Mouse (Mus musculus): ENCODE results near the gene Nadsyn1. TPM values are rescaled to one million over a fixed set of nuclear protein-coding genes. Genes with fewer than 3 reads are reported as not detected.

The Nadsyn1 gene
- 1 to 10 TPM; 6.2 to 7.3 TPM for total RNA-seq (2021)

DNA sequence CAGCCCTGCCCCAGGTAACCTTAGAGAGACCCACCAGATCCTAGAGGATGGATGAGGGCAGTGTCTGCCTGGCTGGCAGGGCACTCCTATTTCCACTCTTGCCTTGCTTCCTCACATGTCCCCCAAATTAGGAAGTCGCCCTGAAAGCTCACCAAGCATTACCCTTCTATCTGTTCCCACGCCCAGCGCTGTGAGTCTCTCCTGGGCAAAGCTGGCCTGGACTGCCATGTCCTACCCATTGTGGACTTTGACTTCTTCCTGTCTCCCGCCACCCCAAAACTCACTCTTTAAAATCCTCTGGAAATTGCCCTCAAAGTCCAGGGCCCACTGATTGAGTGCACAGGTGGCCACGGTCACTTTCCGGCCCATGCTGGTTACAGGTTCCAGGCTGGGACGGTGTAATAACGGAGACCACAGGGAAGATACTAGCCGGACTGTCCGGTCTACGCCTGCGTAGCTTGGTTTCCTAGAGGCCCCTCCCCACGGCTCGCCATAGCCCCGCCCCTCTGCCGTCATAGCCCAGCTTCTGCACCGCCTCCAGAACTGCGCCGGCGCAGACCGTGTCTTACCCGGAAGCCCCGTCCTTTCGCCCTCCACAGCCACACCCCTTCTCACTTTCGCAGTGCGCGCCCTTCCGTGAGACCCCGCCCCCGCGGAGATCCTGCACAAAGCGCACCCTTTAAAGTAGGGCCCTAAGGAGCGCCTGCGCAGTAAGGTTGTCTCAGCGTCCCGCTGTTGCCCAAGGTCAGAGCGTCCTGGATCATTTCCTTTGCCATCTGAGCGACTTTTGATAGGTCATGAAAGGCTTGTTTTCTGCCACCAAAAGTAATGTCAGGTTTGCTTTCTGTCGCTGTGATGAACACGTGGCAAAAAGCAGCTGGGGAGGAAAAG, at the start of gene Nadsyn1, which contains the start of gene Dhcr7:
Gene Nadsyn1, minus strand, starts transcription at position 475 of the 891 bp plus-strand sequence.
Gene Dhcr7, plus strand, starts transcription at position 771 of the 891 bp plus-strand sequence.
- DNase-seq (ENCODE audit: extremely low spot score in 1 of 2, low spot score in 1 of 2) = peak; percentile 96

GRCm38 (mm10) chr7:143868874-143869273, 46.2 kb upstream of the Nadsyn1 start:
- DNase-seq (ENCODE audit: extremely low spot score in 1 of 2, low spot score in 1 of 2) = no peak

DNA sequence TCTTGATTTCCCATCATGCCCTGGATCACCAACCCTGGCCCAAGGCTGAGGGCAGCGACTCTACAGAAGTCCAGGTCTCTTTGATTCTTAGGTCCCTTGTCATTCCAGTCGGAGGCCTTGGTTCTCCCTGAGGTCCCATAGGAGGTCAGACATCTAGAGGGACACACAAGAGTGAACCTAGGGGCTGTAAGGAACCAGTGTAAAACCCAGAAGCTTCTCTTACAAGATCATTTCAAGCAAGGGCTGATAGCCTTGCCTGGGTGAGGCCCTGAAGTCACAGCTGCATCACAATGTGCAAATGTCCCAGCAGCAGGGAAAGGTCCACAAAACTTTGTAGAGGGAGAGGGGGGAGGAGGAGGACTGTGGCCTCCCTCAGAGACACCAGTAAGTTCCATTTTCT, 43.9 kb upstream of the Nadsyn1 start, which contains the start of gene Gm498:
Gene Gm498, plus strand, starts transcription at position 301 of the 400 bp plus-strand sequence.
- DNase-seq (ENCODE audit: extremely low spot score in 1 of 2, low spot score in 1 of 2) = no peak

- no peak for DNase-seq (ENCODE audit: extremely low spot score in 1 of 2, low spot score in 1 of 2)
Observed at GRCm38 (mm10) chr7:143848768-143849482, 26.3 kb upstream of the Nadsyn1 start.

- DNase-seq (ENCODE audit: extremely low spot score in 1 of 2, low spot score in 1 of 2) = no peak
Observed at GRCm38 (mm10) chr7:143848127-143848767, 25.6 kb upstream of the Nadsyn1 start.

- no peak for DNase-seq (ENCODE audit: extremely low spot score in 1 of 2, low spot score in 1 of 2)
Observed at GRCm38 (mm10) chr7:143841301-143841700, 18.7 kb upstream of the Nadsyn1 start.

GRCm38 (mm10) chr7:143840121-143840520, 17.5 kb upstream of the Nadsyn1 start:
- no peak for DNase-seq (ENCODE audit: extremely low spot score in 1 of 2, low spot score in 1 of 2)

- no peak for DNase-seq (ENCODE audit: extremely low spot score in 1 of 2, low spot score in 1 of 2)
Observed at GRCm38 (mm10) chr7:143837705-143838358, 15.2 kb upstream of the Nadsyn1 start.

DNA sequence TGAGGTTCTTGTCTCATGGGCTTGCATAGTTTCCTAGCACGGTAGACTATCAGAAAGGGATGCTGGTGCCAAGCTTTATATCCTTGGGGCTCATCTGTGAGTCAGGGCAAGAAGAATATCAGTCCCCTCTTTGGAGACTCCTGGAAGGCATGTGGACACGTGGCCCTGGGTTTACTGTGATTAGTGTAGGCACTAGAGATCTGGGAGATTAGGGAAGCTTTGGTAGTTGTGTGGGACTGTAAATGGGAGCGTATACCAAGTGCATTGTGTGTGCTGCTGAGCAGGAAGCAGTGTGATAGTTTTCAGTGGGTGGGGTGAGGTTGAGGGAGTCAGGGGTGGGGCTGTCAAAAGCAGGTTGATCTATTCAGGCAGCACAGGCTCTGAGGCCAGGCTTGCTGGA, 12.3 kb upstream of the Nadsyn1 start:
- DNase-seq (ENCODE audit: extremely low spot score in 1 of 2, low spot score in 1 of 2) = no peak

GRCm38 (mm10) chr7:143834316-143834715, 11.7 kb upstream of the Nadsyn1 start:
- DNase-seq (ENCODE audit: extremely low spot score in 1 of 2, low spot score in 1 of 2) = no peak

DNA sequence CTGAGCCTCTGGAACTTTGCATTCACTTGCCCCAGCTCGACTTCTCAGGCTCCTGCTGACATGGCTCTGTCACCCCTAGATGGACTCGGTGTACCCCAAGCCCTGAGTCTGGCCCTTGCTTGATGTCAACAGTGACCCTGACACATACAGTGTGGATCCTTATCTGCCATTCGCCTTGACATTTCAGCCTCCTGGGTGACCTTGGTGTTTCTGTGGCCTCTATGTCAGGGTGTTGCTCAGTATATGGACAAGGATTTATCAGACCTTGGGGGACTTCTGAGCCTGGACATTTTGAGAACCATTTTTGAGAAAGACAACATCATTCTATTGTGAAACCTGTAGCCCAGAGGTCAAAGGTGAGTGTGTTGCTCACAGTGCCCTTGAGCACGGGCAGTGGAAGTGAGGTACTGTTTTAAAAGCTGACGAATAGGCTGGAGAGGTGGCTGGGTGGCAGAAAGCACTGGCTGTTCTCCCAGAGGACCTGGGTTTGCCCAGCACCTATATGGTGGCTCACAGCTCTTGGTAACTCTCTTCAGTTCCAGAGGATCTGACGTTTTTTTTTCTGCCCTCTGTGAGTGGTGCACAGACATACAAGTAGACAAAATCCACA, 11.0 kb upstream of the Nadsyn1 start:
- DNase-seq (ENCODE audit: extremely low spot score in 1 of 2, low spot score in 1 of 2) = no peak

DNA sequence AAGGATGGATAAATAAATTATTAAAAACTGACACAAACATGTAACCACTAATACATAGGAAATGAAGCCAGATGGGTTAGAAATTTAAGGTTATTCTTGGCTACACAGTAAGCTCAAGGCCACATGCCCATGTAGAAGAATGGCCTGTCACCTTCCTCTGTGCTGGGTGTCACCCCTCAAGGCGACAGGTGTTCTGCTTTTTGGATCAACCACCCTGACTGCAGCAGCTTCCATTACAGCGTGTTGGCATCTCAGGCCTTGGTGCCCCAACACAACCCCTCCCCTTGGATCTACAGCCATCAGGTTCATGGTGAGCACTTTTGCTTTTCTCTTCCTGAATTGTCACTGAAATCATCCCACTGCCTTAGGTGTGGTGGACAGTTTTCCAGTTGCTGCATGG, 10.0 kb upstream of the Nadsyn1 start:
- DNase-seq (ENCODE audit: extremely low spot score in 1 of 2, low spot score in 1 of 2) = no peak

DNA sequence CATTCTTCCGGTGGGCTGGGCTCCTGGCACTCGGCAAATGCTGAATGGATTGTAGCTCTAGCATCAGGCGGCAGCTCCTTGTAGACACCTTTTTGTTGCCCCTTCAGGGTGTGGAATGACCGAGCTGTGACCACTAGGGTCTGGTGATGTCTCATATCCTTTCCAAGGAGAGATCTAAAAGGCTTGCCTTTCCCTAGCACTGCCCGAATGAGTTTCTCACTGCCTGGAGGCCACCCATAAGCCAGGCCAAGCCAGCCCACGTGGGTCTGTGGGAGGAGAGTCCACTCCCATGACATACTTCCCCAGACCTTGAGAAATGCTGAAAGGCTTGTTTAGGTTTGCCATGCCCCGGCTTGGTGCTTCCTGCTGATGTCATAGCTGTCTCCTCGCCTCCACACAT, 9.5 kb upstream of the Nadsyn1 start:
- DNase-seq (ENCODE audit: extremely low spot score in 1 of 2, low spot score in 1 of 2) = no peak

GRCm38 (mm10) chr7:143830399-143830798, 7.8 kb upstream of the Nadsyn1 start:
- no peak for DNase-seq (ENCODE audit: extremely low spot score in 1 of 2, low spot score in 1 of 2)

DNA sequence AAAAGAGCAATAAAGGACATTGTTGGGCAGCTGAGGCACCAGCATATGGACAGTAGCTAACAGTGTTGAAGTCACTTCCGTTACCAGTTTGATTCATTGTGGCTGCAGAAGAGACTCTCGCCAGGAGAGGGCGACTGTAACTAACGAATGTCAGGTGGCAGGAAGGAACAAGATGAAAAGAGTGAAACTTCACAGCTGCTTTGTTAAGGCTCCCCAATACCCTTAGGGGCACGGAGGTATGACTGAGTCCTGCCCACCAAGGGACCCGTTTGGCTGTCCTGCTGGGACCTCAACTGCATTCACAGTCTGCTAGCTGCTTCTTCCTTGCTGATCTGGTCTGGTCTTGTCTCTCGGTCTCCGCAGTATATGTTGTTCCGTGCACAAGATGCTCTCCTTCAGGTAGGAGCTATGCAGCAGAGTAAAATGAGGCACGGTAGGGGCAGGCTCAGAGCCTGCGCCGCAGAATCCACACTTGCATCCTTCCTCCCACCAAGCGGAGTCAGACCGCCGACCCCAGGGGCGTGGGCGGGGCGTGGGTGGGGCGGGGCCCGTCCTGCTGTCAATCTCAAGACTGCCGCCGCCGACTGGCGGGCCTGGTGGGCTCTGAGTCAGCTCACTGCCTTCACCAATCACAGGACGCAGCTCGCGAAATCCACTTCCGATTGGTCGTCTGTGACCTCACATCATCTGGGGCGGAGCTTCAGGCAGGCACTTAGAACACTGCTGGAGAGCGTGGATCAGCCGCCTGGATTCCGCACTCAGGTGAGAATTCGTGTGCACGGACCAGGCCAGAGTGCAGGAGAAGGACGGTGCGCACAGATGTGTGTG, 7.1 kb upstream of the Nadsyn1 start:
- DNase-seq (ENCODE audit: extremely low spot score in 1 of 2, low spot score in 1 of 2) = peak; percentile 81 to 91

GRCm38 (mm10) chr7:143826985-143827384, 4.3 kb upstream of the Nadsyn1 start:
- no peak for DNase-seq (ENCODE audit: extremely low spot score in 1 of 2, low spot score in 1 of 2)

- DNase-seq (ENCODE audit: extremely low spot score in 1 of 2, low spot score in 1 of 2) = no peak
Observed at GRCm38 (mm10) chr7:143823266-143823605, 587 bp upstream of the Nadsyn1 start.

- no peak for DNase-seq (ENCODE audit: extremely low spot score in 1 of 2, low spot score in 1 of 2)
Observed at GRCm38 (mm10) chr7:143821241-143821640, 1.4 kb downstream of the Nadsyn1 start.

DNA sequence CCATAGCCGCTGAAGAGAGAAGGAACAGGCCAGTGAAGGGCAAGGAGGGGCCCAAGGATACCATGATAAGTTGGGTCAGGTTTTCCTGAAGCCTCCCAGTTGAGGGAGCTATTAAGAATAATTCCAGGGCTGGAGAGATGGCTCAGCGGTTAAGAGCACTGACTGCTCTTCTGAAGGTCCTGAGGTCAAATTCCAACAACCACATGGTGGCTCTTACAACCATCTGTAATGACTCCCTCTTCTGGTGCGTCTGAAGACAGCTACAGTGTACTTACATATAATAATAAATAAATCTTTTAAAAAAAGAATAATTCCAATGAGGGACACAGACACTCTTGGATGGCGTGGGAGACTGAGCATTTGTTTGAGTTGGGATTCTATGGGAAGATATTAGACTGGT, 3.4 kb downstream of the Nadsyn1 start:
- DNase-seq (ENCODE audit: extremely low spot score in 1 of 2, low spot score in 1 of 2) = no peak

Measured in layer of hippocampus, postnatal 25 days (tissue).